Mouse (Mus musculus) MEL (cell line): ENCODE measurements around the gene Egf. TPM values are rescaled to one million over a fixed set of nuclear protein-coding genes. Genes with fewer than 3 reads are reported as not detected.

ENCODE experiments used
- DNase-seq: peaks from one replicate; pipeline ENCODE4 v3.0.0; 2011; ENCODE audit warnings: low read depth, low spot score
- H3K27ac ChIP-seq: 2 replicates; pipeline ENCODE4 v1.5.1; 2012; ENCODE audit warnings: low read depth, mild to moderate bottlenecking, control low read depth, low read length, moderate library complexity; ENCODE audit not compliant: control insufficient read depth
- H3K27me3 ChIP-seq, 2 experiments: fragments of 150-350 bp in 1 of 2; sonication (generic) in 1 of 2; 2 replicates each; pipeline ENCODE4 v1.6.1; 2012; ENCODE audit warnings: low read length in 2 of 2, mild to moderate bottlenecking in 2 of 2, improper control_type of control experiment in 1 of 2, moderate library complexity in 1 of 2; ENCODE audit not compliant: insufficient read depth in 2 of 2, control insufficient read depth in 1 of 2
- H3K36me3 ChIP-seq, 2 experiments: 2 replicates each; pipeline ENCODE4 v1.6.1; 2012 to 2014; ENCODE audit warnings: low read length in 2 of 2, improper control_type of control experiment in 1 of 2, inconsistent platforms in 1 of 2, mild to moderate bottlenecking in 1 of 2; ENCODE audit not compliant: insufficient read depth in 2 of 2, control insufficient read depth in 1 of 2
- H3K4me1 ChIP-seq, 2 experiments: fragments of 150-350 bp in 1 of 2; sonication (generic) in 1 of 2; 2 replicates each; pipeline ENCODE4 v1.6.1; 2012; ENCODE audit warnings: low read length in 2 of 2, improper control_type of control experiment in 1 of 2, mild to moderate bottlenecking in 1 of 2; ENCODE audit not compliant: insufficient read depth in 2 of 2, control insufficient read depth in 1 of 2
- H3K4me3 ChIP-seq, 2 experiments: fragments of 150-350 bp in 1 of 2; sonication (generic) in 1 of 2; 2 replicates each; pipeline ENCODE4 v1.5.1; 2012; ENCODE audit warnings: low read depth in 2 of 2, low read length in 2 of 2, mild to moderate bottlenecking in 2 of 2, moderate library complexity in 2 of 2, control low read depth in 1 of 2, improper control_type of control experiment in 1 of 2; ENCODE audit not compliant: control insufficient read depth in 1 of 2, insufficient read depth in 1 of 2
- H3K79me2 ChIP-seq: 2 replicates; pipeline ENCODE4 v1.6.1; 2012; ENCODE audit warnings: mild to moderate bottlenecking, low read length, moderate library complexity; ENCODE audit not compliant: control insufficient read depth, poor library complexity, insufficient read depth
- H3K9ac ChIP-seq: 2 replicates; pipeline ENCODE4 v1.6.1; 2012; ENCODE audit warnings: low read depth, mild to moderate bottlenecking, control low read depth, low read length, moderate library complexity; ENCODE audit not compliant: control insufficient read depth, poor library complexity, severe bottlenecking
- H3K9me3 ChIP-seq: fragments of 150-350 bp; sonication (generic); replicated peaks from 2 replicates; pipeline ENCODE4 v1.6.1; 2012; ENCODE audit warnings: mild to moderate bottlenecking, low read length, improper control_type of control experiment, moderate library complexity; ENCODE audit not compliant: insufficient read depth
- MAZ ChIP-seq: IDR thresholded peaks from 2 replicates; pipeline ENCODE4 v1.6.1; 2012; ENCODE audit warnings: low read depth, mild to moderate bottlenecking, inconsistent platforms, low read length, improper control_type of control experiment
- MXI1 ChIP-seq: IDR thresholded peaks from 2 replicates; pipeline ENCODE4 v1.6.1; 2011; ENCODE audit warnings: mild to moderate bottlenecking, low read depth, low read length, improper control_type of control experiment
- TAL1 ChIP-seq: IDR thresholded peaks from 2 replicates; pipeline ENCODE4 v1.6.1; 2012; ENCODE audit warnings: mild to moderate bottlenecking, inconsistent platforms, low read length, moderate library complexity, mixed read lengths
- TCF12 ChIP-seq: IDR thresholded peaks from 2 replicates; pipeline ENCODE4 v1.6.1; 2014; ENCODE audit warnings: low read depth, mild to moderate bottlenecking, inconsistent platforms, low read length, improper control_type of control experiment, moderate library complexity
- ZC3H11A ChIP-seq: IDR thresholded peaks from 2 replicates; pipeline ENCODE4 v1.6.1; 2012; ENCODE audit warnings: low read depth, mild to moderate bottlenecking, inconsistent platforms, low read length, improper control_type of control experiment
- polyA plus RNA-seq, 2 experiments: library from polyadenylated mRNA; stranded (reverse) in 1 of 2; unstranded in 1 of 2; fragments of >175 nt in 1 of 2; fragments of >200 nt in 1 of 2; gene quantifications; 2 replicates each; pipeline versions ENCODE4 v1.2.1 to v1.2.4; 2012; ENCODE audit warnings: low replicate concordance in 2 of 2, low read depth in 1 of 2; ENCODE audit not compliant: insufficient read length in 2 of 2, insufficient read depth in 1 of 2, missing spikeins in 1 of 2
- total RNA-seq: library from RNA; depleted of rRNA; stranded (reverse); fragments of 300-350 nt; gene quantifications from 2 replicates; pipeline ENCODE4 v1.2.3, GENCODE M21; 2012; rRNA removed

Egf gene
- total and polyA plus RNA-seq, 3 experiments, result 1.5 to 3.1 TPM; not detected in 1

DNA sequence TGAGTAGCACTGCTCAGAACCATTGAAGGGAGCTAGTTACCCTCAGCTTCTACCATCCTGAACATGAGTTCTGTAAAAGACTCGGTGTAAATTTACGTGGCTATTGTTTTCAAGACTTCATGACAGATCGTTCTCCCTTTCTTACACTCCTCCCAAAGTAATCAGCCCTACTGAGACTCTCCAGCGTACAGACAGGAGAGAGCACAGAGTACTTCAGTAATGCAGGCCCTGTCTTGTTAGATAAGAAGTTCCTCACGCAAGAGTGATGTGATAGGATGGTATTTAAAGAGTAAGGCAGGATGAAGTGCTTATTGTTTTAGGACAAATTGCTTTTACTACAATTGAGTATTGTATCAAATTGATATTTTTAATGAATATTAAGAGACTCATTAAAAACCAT, 123.3 kb downstream of the Egf start:
- peak; percentile 24 for DNase-seq
- Histone ChIP-seq H3K27ac (no peak overlapping the region), H3K36me3 (peaks cover 2 to 3% of the 10 kb centered on the region in 2 experiments; a peak in 3 of 4 replicates), H3K27me3 (no peaks in the 10 kb centered on the region), H3K4me1 (peaks cover 0 to 8% of the 10 kb centered on the region in 2 experiments; a peak in 1 of 4 replicates), H3K79me2 (no peaks in the 10 kb centered on the region), H3K9ac (no peak overlapping the region), H3K9me3 (no peaks in the 10 kb centered on the region), H3K4me3 (no peak overlapping the region)
- TF ChIP-seq MXI1, result no peak
- no peak for TF ChIP-seq MAZ
- TF ChIP-seq ZC3H11A, result no peak
- no peak for TF ChIP-seq TCF12

GRCm38 (mm10) chr3:129631018-129631417, 124.1 kb downstream of the Egf start:
- no peaks in the 10 kb centered on the region for H3K9me3 ChIP-seq
- no peak for TF ChIP-seq MXI1
- no peak for TF ChIP-seq TAL1
- DNase-seq, result no peak
- H3K36me3 ChIP-seq, result peaks cover 2 to 3% of the 10 kb centered on the region in 2 experiments; a peak in 3 of 4 replicates
- no peak overlapping the region for H3K4me3 ChIP-seq
- H3K79me2 ChIP-seq, result no peaks in the 10 kb centered on the region
- no peaks in the 10 kb centered on the region for H3K27me3 ChIP-seq
- H3K4me1 ChIP-seq, result peaks cover 0 to 8% of the 10 kb centered on the region in 2 experiments; a peak in 1 of 4 replicates
- H3K9ac ChIP-seq, result no peak overlapping the region
- no peak overlapping the region for H3K27ac ChIP-seq

Other genes with a start within 250 kb of the Egf start
- gene Elovl6, start 223.0 kb downstream of the Egf start, total RNA-seq, result 13.4 and 15.0 TPM in 2 replicates
- gene Elovl6, start 223.0 kb downstream of the Egf start, polyA plus RNA-seq, result 10 to 100 TPM in 1 of 2 experiments, not detected in 1; 17.2 TPM
- gene Lrit3, start 48.7 kb upstream of the Egf start, total RNA-seq, result not detected in 2 replicates
- not detected for gene Lrit3, start 48.7 kb upstream of the Egf start, polyA plus RNA-seq
- gene Rrh, start 67.3 kb upstream of the Egf start, total RNA-seq, result 0.19 TPM in 1 of 2 replicates, not detected in the other
- gene Rrh, start 67.3 kb upstream of the Egf start, polyA plus RNA-seq, result under 1 TPM in 1 of 2 experiments, not detected in 1; 0.11 TPM
- gene Gar1, start 76.1 kb upstream of the Egf start, total RNA-seq, result 87.1 and 97.3 TPM in 2 replicates
- gene Gar1, start 76.1 kb upstream of the Egf start, polyA plus RNA-seq, result 100 to 1,000 TPM; 461 to 473 TPM
- not detected in 2 replicates for gene Cfi, start 80.6 kb upstream of the Egf start, total RNA-seq
- under 1 TPM in 1 of 2 experiments, not detected in 1; 0.06 TPM for gene Cfi, start 80.6 kb upstream of the Egf start, polyA plus RNA-seq
- 93.5 and 101 TPM in 2 replicates for gene Pla2g12a, start 123.3 kb upstream of the Egf start, total RNA-seq
- 100 to 1,000 TPM in 1 of 2 experiments, 10 to 100 TPM in 1; 89.8 to 251 TPM for gene Pla2g12a, start 123.3 kb upstream of the Egf start, polyA plus RNA-seq
- gene Casp6, start 146.1 kb upstream of the Egf start, total RNA-seq, result 8.7 and 9.3 TPM in 2 replicates
- gene Casp6, start 146.1 kb upstream of the Egf start, polyA plus RNA-seq, result 10 to 100 TPM in 1 of 2 experiments, not detected in 1; 34.2 TPM
- not detected in 2 replicates for gene Mcub, start 214.9 kb upstream of the Egf start, total RNA-seq
- not detected for gene Mcub, start 214.9 kb upstream of the Egf start, polyA plus RNA-seq